7 mouse cellular contexts compared by ENCODE assay signal in the genomic region with DNA sequence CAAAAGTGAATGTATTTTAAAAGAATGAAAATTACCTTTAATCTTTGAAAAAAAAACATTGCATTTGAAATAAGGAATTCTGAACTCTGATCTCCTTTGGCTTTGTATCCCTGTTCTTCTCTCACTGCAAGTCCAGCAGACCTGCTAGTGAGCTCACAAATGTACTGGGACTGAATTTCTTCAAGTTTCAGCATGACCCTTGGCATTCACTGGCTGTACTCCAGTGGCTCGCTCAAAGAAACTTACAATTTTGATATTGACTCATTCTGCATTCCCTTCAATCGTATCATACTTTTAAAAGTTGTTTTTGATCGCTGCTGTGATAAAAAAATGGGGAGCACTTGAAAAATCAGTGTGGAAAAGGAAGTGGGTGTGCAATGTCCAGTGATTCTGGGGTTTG.
"Had no signal": no experiment of that assay in that cellular context is flagged by ENCODE, and none has a peak within 500 bp of the region (broad histone marks: within the 10 kb centered on the region; RNA-seq: fewer than 3 reads in every experiment).

No protein-coding gene starts in this region.

- DNase-seq: lung, adult 2 months; lung, postnatal 14 days; lung, postnatal 36 days; right cerebral cortex, postnatal 14 days; thymus, adult 18-20 months; thymus, postnatal 14 days; thymus, postnatal 36 days had no signal
